Mouse (Mus musculus) heart, postnatal 4 days (tissue): ENCODE results near the gene Plch2. TPM values are rescaled to one million over a fixed set of nuclear protein-coding genes. Genes with fewer than 3 reads are reported as not detected.

ENCODE experiments used
- DNase-seq: peaks from one replicate; pipeline ENCODE4 v3.0.0; 2021
- total RNA-seq, 2 experiments: library from RNA; stranded (reverse); gene quantifications; 2 replicates each; pipeline ENCODE4 v1.2.3; 2021

Gene Plch2
- total RNA-seq, 2 experiments from 2014 or later: not detected

- DNase-seq: no peak
Observed at GRCm38 (mm10) chr4:154957289-154957993, 99.1 kb downstream of the Plch2 start.

DNA sequence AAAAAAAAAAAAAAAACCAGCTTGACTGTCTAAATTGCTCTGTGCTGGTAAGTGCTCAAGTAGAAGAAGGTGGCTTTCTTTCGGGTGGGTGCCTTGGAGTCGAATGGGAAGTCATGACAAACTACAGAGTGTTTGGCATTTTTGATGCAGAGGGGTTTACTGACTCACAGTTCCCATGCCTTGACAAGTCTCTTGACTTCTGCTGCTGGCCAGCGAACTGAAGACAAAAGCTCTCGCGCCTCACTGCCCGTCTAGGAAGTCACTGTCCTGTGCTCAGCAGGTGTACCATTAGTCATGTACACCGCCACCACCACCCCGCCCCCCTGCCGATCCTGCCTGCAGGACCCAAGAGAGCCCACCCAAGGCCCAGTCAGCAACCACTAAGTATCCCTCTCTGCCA is 100.0 kb downstream of the Plch2 start:
- DNase-seq: no peak

GRCm38 (mm10) chr4:154952461-154953241 is 103.9 kb downstream of the Plch2 start:
- DNase-seq: no peak

- DNase-seq: no peak
Observed at GRCm38 (mm10) chr4:154949589-154949982, 107.0 kb downstream of the Plch2 start.

DNA sequence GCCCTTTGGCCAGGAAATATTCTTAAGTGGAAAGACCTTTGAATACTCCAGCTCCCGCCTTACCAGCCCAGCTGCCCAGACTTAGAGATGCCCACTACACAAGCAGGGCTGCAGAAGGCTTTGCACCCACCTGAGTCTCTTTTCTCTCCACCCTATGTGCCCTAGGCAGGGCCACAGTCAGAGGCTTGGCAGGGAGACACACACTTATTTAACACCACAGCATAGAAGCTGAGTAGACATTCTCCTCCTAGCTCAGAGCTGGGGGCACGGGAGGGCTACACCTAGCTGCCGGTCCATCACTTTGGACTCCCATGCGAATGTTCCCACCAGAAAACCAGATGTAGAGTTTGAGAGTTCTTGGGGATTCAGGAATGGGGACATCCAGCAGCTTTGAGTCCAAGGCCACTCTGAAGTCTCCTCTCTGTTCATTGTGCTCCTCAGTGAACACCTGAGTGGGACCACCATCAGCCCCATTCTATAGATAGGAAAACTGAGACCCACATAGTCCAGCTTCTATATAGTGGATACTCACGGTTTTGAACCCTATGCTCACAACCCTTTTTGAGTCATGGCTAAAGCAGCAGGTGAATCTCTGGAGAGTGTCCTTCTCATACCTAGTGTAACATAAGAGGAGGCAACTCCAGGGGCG is 107.5 kb downstream of the Plch2 start:
- no peak for DNase-seq

DNA sequence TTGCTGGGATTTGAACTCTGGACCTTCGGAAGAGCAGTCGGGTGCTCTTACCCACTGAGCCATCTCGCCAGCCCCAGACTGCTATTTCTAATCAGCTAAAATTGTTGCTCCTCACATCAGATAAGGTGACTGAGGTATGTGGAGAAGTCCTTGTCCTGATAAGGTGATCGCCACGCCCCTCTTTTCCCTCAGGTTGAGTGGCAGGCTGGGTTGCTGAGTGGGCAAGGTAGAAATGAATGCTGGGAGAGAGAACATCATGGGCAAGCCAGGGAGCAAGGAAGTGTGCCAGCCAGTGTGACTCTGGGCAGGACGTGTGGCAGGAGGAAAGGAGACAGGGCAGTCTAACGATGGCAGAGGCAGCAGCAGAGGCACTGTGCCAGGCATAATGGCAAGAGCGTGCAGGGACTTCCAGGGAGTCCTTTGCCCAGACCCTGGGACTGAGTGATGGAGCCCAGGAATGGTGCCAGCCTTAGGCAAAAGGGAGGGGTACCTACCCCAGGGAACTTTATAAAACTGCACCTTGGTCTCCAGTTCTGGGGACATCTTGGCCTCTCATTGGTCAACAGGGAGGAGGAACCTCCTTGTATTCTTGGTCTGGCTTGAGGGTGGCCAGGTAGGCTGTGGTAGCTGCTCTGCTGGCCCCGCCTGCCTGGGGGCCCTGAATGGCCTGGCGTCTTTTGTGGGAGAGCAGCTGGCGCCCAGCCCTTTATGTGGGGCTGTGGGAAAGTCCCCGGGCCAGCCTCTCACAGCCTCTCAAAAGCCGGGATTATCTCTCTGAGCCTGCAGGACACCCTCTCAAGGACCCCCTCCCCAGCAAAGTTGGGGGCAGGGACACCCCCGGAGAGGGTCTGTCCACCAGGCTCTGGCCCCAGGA is 108.3 kb downstream of the Plch2 start:
- peak; percentile 11 for DNase-seq

DNA sequence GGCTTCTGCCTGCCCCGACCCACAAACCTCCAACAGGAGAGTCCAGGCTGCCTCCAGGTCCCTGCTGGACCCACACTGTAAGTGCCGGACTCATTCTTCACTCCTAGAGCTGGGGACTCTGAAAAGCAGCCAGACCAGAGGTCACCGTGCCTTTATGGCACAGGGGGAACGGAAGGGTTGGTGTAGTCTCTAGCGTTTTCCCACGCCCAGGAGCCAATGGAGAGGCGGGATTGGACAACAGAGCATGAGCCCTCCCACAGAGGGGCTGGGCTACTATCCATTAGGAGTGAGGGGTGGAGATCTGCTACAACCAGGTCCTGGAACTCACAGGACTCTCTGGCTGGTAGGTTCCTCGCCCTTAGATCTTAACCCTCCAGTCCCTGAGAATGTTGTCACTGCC is 110.3 kb downstream of the Plch2 start:
- peak; percentile 76 for DNase-seq

GRCm38 (mm10) chr4:154944121-154944590 is 112.4 kb downstream of the Plch2 start:
- peak; percentile 79 for DNase-seq

DNA sequence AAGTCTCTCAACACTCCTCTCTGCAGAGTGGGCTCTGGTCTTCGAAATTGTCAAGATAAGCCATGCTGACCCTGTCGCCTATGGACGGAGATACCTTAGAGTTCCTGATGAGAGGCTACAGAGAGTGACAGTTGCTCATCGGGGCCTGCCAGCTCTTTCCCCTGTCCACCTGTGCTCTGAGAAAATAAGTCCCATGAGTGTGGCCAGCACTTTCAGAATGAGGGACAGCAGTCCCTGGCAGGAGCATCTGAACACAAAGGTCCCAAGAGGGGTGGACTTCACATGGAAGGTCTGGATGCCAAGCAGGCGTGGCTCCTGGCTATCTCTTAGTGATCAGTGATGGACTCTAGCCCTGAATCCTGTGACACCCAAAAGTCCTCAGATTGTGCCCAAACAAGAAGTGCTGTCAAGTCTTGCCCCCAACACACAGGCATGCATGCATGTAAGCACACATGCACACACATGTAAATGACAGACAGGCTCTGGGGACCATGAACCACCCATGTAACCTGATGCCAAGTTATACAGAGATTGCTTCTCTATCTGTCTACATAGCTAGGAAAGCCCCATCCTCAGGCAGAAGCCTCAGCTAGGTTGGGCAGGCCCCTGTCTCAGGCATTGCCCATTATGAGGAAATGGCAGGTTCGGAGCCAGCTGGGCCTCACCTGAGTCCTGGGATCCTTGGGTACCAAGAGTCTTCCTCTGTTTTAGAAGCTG is 113.1 kb downstream of the Plch2 start:
- no peak for DNase-seq

- DNase-seq: no peak
Observed at GRCm38 (mm10) chr4:154942632-154943322, 113.8 kb downstream of the Plch2 start.

- DNase-seq: no peak
Observed at GRCm38 (mm10) chr4:154941831-154942230, 114.8 kb downstream of the Plch2 start.

DNA sequence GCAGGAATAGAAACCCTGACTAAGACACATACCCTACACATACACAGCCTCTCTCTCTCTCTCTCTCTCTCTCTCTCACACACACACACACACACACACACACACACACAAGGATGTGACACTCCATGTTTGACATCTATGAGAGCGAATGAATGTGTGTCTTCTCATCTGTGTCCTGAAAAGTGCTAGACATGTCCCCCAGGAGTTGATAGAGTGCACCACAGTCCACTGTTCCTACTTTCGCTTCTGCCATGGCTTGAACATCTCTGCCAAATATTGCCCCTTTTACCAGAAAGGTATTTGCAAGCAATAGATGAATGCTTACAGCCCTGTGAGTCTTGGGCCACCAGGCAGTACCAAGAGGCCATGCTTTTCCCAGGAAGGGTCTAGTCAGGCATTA is 116.4 kb downstream of the Plch2 start:
- no peak for DNase-seq

GRCm38 (mm10) chr4:154937746-154938145 is 118.8 kb downstream of the Plch2 start:
- DNase-seq: no peak

GRCm38 (mm10) chr4:154936542-154937255 is 119.9 kb downstream of the Plch2 start:
- DNase-seq: no peak

GRCm38 (mm10) chr4:154935788-154936187 is 120.8 kb downstream of the Plch2 start:
- DNase-seq: no peak

DNA sequence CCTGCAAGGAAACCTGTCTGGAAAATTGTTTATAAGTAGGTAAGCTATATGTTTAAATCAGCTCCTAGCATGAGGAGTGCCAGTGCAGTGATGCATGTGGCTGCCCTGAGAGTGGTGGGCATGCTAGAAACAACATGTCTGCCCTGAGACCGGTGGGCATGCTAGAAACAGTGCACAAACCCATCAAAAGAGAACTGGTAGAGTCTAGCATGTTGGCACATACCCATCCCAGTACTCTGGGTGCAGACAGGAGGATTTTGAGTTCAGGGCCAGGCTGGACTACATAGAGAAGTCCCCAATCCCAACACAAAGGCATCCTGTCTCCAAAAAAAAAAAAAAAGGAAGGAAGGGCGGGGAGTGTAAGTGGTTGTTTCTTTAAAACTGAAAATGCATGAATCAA is 121.8 kb downstream of the Plch2 start:
- no peak for DNase-seq

DNA sequence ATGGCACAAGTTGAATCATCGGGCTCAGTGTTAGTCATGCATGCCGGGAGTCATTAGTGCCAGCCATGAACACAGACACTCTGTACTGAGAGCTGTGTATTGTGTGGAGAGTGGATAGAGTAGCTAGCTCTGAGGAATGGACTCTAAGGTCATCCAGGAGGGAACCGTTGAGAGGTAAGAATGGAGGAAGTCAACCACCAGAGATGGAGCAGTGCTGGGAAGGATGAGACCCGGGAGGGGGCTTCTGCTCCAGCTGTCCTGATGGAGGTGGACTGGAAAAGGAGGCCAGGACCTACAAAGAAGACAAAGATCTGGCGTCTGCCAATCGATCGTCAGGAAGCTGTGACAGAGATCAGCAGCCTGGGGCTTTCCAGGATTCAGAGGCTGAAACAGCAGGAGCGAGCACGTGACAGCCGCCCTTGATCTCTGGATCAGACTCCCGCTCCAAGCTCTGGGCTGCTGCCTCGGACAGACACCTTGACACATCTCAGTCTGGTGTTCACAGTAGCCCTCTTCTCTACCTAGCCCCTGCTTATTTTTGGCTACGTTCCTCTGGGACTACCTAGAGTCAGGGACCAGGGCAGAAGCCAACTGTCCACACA is 123.2 kb downstream of the Plch2 start:
- DNase-seq: no peak
